Mouse (Mus musculus): ENCODE results near the gene Patl1.

- TF ChIP-seq CTCF (IDR thresholded peaks at IDR 0.05; ENCODE audit: low read depth, low read length) (no peak), POLR2A (IDR thresholded peaks at IDR 0.05; ENCODE audit: extremely low read depth, insufficient read depth, low read length) (no peak)
These were observed 77.1 kb downstream of the Patl1 start for GRCm38 (mm10) chr19:11989334-11989733.
